Mouse (Mus musculus): ENCODE measurements around the gene Fam71e1.
A peak's percentile ranks its signal among the peaks of the same experiment; 100 is the strongest.

Fam71e1 gene

GRCm38 (mm10) chr7:44470696-44471612, 25.4 kb upstream of the Fam71e1 start:
- no peak for DNase-seq (ENCODE audit: extremely low read depth, insufficient read length, low spot score)

DNA sequence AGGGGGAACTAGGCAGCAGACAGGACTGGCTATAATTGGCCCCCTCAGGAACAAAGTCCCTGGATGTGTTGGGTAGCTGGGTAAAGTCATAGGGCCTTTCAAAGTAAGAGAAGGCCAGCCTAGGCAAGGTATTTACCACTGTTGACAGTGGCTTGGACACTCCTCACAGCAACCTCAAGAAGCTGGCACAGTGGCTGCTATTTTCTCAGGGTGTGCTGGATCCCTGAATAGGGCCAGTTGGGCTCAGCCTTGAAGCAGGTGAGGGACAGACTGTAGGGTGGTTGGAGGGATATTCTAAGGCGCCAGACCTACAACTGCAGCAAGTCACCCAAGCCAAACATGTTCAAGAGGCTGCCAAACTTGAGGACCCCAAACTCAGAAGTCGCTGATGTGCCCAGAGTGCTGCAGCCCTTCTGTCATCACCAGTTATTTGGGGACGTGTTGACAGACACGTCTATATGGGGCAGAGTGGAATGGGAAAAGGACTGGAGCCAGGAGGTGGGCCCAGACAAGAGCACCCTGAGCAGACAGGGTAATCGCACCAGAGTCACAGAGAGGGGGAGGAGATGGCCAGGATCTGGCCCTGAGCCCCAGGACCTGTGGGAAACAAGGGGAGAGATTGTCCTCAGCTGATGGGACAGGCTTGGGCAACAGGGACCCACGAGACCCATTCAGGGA, 24.4 kb upstream of the Fam71e1 start:
- no peak for DNase-seq (ENCODE audit: extremely low read depth, insufficient read length, low spot score)

- DNase-seq (ENCODE audit: extremely low read depth, insufficient read length, low spot score) = no peak
These were observed 23.9 kb upstream of the Fam71e1 start for GRCm38 (mm10) chr7:44472558-44472885.

DNA sequence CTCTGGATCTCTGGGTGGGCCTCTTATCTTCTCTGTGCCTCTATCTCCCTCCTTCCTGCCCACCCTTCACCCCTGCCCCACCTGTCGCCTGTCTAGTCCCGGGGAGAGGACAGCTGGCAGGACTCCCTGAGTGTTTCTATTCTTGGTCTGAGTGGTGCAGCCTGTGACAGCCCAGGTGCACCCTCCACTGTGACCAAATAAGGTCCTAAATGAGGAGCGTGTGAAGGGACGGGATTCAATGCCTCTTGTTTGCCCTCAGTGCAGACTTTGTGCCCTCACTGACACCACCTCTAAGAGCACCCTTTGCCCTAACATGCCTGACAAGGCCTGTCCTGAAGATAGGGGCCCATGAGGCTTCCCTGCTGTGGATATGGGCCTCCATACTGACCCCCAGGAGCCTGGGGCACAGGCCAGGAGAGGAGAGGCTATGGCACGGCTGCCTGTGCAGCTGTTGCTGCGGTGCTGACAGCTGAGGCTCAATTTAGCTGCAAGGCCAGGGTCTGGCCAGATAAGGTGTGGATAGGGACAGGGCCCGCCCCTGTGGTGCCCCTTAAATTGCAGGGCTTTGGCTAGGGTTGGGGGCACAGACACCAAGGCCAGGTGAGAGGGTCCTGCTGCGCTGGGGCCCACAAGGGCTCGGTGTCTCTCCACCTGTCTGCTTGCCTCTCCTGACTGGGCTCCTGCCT, 23.3 kb upstream of the Fam71e1 start:
- no peak for DNase-seq (ENCODE audit: extremely low read depth, insufficient read length, low spot score)

DNA sequence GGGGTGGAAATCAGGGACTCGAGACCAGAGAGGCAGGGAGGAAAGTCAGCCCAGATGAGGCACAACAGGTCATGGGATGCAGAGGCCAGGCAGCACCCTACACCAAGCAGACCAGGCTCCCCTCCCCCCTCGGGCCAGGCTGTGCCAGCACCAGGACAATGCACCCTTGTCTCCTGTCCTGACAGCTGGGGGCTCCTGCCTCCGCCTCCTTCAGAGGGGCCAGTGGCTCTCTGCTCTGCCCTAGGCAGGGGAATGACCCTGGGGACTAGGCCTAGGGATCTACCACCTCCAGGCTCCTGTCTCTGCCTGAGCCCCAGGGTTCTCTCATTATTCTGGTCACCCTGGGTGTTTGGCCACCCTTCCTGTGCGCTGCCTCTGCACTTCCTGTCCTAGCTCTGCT, 22.0 kb upstream of the Fam71e1 start:
- peak; percentile 64 for DNase-seq (ENCODE audit: extremely low read depth, insufficient read length, low spot score)

DNA sequence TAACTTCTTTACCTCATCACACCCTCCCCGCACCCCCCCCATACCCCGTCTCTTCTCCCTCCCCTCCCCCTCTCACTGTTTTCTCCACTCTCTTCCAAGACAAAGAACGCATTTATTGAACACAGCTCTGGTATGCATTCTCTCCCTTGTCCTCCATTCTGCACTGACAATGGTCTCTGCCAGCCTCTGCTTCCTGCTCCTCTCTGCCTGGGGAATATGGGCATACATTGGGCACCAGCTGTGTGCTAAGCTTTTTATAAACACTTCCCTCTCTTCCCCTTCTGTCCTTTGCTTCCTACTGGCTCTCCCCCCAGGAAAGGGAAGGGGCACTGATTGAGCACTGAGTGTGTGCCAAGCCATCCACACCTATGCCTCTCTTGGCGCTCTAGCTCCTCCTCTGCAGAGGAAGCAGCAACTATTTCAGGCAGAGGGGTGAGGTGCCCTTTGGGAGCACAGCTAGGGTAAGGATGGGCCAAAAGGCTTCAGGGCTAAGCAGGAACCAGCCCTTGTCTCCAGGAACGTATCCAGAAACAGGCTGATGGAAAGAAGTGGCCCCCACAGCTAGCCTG, 21.3 kb upstream of the Fam71e1 start:
- no peak for DNase-seq (ENCODE audit: extremely low read depth, insufficient read length, low spot score)

- no peak for DNase-seq (ENCODE audit: extremely low read depth, insufficient read length, low spot score)
These were observed 13.4 kb upstream of the Fam71e1 start for GRCm38 (mm10) chr7:44482836-44483435.

GRCm38 (mm10) chr7:44484109-44484508, 12.3 kb upstream of the Fam71e1 start:
- no peak for DNase-seq (ENCODE audit: extremely low read depth, insufficient read length, low spot score)

DNA sequence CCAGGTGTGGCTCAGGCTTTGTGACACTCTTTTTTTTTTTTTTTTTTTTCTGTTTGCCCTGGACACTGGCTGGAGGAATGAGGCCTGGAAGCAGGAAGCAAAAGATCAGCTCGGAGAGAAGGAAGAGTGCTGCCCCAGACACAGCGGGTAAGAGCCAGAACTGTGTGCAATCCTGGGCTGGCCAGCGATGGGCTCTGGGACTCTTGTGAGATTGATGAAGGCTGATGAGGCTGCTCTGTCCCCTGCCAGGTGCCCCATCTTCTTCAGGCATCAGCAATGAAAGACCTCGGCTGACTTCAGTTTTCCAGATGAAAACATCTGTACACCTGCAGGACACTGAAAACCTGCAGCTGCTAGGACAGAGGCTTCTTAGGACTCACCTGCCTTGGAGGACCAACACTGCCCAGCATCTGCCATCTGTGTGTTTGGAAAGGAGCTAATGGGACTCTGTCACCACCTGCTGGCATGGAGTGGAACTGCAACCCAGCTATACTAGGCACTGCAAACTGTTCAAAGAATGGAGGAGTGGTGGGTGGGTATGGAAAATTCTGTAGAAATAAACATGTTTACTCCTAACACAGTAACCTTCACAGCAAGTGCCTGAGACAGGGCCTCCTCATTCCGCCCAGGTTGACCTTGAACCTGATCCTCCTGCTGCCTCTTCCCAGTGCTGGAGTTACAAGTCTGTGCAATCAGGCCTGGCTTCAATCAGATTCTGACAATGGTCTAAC, 11.4 kb upstream of the Fam71e1 start:
- DNase-seq (ENCODE audit: extremely low read depth, insufficient read length, low spot score) = no peak

- DNase-seq (ENCODE audit: extremely low read depth, insufficient read length, low spot score) = no peak
These were observed 10.7 kb upstream of the Fam71e1 start for GRCm38 (mm10) chr7:44485572-44486195.

DNA sequence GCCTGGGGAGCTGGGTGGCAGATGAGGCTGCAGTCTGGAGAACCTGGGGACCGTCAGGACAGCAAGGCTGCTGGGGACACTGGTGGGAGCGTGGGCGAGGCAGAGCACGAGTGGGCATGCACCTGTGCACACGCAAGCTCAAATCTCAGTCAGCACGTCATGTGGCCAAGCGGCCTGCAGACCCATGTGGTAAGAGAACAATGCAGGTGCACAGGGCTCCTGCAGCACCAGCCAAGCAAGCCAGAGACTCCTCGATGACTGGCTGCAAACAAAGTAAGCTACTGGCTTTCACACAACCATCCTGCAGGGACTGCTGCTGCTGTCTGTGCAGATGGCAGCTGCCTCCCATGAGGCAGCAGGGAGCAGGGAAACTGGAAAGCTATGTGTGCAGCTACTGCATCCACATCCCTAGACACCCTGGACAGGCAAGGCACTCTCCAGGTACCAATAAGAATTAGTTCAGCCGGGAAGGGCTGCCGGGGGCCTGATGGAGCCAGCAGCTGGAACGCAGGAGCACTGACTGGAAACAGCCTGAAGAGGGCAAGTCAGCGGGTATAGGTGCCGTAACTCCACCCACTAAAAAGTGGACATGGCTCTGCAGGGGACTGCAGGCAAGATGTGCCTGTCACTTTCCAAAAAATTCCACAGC, 9.3 kb upstream of the Fam71e1 start:
- no peak for DNase-seq (ENCODE audit: extremely low read depth, insufficient read length, low spot score)

DNA sequence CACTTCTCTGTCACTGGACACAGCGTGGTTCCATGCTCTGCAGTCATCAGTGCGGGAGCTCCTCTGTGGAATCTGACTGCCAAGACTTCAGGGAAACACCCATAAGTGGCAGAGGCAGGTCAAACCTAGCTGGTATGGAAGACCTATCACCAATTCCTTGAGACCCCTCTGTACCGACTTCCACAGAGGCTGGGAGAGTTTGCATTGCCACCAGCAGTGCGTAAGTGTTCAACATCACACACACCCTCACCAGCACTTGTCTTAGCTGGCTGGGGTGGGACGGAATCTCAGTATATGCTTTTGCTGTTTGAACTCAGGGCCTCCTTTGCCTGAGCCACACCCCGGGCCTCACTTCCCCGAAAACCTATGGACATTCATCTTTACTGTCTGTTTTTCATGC, 8.4 kb upstream of the Fam71e1 start:
- no peak for DNase-seq (ENCODE audit: extremely low read depth, insufficient read length, low spot score)

DNA sequence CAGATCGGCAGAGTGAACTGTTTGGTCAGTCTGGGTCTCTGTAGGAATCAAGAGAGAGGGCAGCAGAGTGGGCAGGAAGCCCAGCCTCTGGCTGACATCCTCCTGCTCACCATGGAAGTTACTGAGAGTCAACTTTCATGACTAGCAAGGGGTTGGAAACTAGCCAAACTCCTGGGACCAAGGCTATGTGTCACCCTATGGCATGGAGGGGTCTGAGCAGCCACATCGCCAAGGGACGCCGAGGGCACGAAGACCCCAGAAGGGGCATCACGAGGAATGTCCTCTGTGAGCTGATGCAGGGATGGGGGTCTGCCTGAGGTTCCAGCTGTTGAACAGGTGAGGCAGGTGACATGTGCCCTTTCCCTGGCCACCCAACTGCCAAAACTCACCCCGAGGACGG, 7.8 kb upstream of the Fam71e1 start:
- DNase-seq (ENCODE audit: extremely low read depth, insufficient read length, low spot score) = no peak

DNA sequence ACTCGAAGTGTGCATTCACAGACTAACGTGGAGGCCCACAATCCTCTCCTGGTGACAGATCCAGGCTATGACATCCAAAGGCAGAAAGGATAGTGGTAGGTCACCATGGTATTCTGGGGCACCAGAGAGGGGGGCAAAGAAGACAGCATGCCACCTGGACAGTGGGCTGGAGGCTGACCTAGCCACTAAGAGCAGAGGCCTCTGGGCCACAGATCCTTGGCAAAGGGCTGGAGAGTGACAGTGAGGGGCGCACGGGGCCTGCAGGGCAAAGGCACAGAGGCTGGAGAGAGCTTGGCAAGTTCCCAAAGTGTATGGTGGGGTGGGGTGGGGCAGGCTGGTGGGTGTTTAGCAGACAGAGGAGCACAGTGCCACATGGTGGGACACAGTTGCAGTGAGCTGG, 6.1 kb upstream of the Fam71e1 start:
- DNase-seq (ENCODE audit: extremely low read depth, insufficient read length, low spot score) = no peak

DNA sequence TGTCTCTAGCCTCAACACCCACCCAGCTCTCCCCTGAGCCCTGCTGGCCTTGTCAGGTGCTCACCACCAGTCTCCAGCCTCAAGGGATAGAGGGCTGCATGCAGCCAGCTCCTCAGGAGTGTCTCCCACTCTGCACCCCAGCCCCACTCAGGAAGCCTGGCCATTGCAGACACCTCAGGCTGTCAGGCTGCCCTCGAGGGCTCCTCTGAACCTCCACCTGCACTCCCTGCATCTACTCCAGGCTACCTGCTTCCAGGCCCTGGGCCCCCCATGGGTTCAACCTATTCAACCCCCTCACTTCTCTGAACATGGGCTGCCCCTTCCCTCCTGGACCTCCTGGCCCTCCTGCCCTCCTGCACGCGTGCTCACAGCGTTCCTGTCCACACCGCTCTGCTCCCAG, 5.0 kb upstream of the Fam71e1 start:
- no peak for DNase-seq (ENCODE audit: extremely low read depth, insufficient read length, low spot score)

DNA sequence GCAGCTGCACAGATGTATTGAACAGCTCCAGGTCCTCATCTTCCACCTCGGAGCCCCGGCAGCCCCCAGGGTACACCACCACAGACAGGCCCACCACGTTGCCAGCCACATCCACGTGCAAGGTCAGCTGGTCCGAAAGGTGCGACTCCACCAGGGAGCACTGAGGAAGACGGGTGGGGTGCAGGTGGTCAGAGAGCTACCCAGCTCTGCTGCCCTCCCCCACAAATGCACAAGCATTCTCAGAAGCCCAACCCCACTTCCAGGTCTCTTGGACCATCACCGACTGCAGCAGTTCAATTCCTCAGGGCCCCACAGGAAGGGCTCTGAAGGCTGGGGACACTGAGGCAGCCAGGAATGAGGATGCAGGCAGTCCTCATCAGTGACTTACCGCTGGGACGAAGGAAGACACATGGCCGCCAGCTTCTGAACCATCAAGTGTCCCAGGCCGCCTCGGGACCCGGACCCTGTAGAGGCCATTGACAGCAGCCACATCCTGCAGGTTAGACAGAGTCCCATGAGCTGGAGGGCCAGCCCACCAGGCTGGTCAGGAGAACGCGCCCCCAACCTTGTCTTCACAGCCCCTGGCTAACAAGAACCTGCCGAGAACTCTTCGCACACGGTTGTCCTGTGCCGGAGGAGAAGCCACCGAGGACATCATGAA, 4.1 kb upstream of the Fam71e1 start:
- DNase-seq (ENCODE audit: extremely low read depth, insufficient read length, low spot score) = no peak

DNA sequence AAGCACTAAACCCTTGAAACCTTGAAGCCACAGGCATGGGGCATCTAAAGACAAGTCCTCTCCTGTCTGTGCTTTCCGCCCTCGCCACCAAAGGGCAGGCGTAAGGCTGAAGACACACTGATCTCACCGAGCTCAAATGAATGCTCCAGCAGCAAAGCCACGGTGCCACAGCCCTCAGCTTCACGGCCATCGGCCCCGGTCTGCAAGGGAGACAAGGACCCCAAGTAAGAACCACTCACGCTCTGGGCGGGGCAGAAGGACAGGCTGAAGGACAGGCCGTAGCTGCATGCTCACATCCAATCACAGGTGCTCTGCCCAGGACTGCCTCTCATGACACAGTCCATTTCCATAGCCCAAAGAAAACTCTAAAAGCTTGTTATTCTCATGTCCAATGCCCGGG, 1.7 kb upstream of the Fam71e1 start:
- no peak for DNase-seq (ENCODE audit: extremely low read depth, insufficient read length, low spot score)

DNA sequence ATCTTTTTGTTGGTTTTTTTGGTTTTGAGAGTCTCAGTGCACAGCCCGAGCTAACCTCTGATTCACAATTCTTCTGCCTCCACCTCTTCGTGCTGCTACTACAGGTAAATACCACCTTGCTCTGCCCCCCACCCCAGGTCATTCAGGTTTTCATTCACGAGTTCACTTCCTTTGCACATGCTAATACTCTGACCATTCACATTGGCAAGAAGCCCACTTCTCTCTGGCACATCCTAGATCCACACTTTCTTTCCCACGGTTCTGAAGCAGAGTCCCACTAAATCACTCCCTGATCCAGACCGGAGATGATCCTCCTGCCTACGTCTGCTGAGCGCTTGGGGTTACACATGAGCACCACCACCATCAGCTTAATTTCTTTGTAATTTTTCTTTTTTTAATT, 1.3 kb upstream of the Fam71e1 start:
- DNase-seq (ENCODE audit: extremely low read depth, insufficient read length, low spot score) = no peak

DNA sequence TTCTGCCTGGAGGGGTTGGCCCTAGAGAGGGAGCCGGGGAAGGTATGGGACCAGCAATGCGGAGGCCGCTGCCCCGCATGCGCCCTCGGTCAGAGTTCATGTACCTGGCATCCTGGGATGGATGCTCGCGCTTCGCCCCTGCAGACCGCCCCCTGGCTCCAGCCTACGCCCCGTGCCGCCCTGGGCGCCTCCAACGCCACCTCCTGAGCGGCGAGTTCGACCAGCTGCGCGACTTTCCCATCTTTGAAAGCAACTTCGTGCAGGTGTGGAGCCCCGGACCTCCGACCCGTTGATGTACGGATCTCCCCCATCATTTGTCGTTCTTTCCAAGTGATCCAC, 359 bp downstream of the Fam71e1 start:
- no peak for DNase-seq (ENCODE audit: extremely low read depth, insufficient read length, low spot score)

Measured in 3134 (cell line).